Mouse (Mus musculus): Measurements from ENCODE around the gene Slc38a9.
"Not testable (repeated sequence)": the region's sequence is repeated elsewhere in the genome, so short reads cannot be mapped to it uniquely, and the experiment has no call there.

Gene Slc38a9

DNA sequence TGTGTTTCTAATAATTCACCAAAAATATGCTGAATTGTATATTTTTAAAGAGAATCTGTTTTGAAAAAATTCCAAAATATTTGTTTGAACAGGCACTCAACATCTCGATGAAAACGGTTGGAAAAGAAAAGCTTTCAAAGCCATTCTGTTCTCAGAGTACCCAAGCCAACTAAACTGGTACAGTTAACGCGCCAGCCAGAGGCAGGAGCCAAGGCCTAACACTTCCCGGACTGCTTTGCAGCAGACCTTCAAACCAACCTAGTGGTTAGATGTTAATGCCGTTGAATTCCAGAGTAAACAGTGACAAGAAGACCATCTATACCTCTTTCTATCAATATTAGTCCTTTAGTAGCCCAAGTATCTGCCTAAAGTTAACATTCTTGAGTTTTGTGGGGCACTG, 23.4 kb downstream of the Slc38a9 start:
- DNase-seq (ENCODE audit: low spot score in 2 of 2) = no peak

DNA sequence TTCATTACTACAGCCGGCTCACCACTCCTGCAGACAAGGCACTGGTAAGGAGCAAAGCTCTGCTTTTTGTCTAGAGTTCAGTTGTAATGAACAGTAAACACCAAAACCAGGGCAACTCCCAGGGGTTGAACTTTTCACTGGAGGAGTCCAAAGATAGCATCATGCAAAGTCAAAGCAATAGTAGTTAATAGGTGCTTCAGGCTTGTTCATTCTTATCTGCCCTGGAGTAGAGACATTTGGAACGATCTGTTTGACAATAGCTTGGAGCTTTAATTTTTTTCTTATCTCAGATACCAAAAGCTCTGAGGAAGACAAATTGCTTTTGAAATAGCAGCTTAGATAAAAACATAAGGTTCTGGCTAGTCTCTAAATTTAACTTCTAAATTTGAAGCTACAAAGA, 25.6 kb downstream of the Slc38a9 start:
- DNase-seq (ENCODE audit: low spot score in 2 of 2) = no peak

DNA sequence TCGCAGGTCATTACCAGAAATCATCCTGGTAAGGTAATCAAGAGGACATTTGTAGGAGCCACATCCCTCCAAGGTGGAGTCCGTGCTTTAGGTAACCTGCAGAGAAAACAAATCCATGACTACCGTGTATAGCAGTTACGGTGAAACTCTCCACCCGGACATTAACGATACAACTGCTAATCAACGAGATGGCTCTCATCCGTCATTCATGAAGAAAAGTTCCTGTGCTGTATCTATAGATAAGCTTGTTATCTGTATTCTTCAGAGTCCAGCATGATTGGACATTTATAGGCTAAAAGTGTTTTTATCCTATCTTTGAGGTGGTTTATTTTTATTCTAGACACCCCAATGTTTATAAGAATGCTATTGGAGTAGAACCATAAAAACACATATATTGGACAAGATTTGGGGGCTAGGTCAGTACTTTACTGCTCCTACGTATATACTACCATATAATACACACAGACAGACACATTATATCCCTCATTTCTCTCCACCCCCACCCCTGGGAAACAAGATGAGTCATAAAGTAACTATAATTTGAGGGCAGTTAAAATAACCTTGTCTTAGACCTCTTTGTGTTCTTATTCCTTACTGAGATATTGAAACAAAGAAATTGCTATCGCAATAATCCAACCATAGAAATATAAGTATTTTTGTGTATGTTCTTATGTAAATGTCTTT, 32.5 kb downstream of the Slc38a9 start:
- no peak for DNase-seq (ENCODE audit: low spot score in 2 of 2)

DNA sequence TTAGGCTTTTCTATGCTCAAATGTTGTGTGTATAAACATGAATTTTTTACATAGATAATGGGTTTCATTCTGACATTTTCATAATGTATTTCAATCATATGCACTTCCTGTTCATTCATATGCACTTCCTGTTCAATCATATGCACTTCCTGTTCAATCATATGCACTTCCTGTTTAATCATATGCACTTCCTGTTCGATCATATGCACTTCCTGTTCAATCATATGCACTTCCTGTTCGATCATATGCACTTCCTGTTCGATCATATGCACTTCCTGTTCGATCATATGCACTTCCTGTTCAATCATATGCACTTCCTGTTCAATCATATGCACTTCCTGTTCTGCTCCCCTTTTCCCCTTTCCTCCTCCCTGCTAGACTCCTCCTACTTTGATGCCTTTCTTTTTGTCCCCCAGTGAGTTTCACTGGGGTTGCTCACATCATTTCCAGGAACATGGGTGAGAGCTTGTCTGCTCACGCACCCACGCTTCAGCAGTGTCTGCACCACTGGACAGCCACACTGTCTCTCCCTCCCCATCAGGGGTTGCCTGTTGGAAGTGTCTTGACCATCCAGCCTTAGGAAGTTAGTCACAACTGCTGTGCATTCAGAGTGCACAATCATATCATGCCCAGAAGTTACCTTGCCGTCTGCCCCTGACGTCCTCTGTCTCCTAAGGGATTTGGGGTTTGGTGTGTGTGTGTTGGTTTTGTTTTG, 35.1 kb downstream of the Slc38a9 start:
- no peak for DNase-seq (ENCODE audit: low spot score in 2 of 2)

DNA sequence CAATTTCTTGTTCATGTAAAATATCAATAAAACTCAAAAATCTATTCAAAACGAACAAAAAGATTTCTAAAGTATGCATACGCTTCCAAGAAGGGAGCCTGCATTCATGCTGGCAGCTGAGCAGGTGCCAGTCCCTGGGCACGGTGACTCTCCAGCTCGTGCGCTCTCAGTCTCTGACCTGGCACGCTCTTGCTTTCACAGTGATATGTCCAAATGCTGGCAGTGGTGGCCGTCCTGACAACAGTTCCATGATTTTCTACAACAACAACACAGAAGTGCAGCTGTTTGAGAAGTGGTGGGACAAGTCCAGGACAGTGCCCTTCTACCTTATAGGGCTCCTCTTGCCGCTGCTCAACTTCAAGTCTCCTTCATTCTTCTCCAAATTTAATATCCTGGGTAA, 40.7 kb downstream of the Slc38a9 start:
- no peak for DNase-seq (ENCODE audit: low spot score in 2 of 2)

DNA sequence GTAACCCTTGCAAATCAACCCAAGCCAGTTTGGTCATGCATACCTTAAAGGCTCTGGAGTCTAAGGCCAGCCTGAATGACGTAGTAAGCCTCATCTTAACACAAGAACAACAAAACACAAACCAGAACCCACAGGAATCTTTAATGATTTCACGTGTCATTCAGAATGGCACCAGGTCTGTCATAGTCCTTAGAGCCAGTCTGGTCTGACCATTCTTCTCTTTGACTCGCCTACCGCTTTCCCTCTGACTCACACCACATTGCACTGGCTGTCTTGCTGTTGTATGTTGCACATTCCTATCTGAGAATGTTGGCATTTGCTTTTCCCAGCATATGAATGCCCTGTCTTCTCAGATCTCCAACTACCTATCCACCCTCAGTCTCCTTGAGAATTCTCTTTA, 45.8 kb downstream of the Slc38a9 start:
- DNase-seq (ENCODE audit: low spot score in 2 of 2) = no peak

DNA sequence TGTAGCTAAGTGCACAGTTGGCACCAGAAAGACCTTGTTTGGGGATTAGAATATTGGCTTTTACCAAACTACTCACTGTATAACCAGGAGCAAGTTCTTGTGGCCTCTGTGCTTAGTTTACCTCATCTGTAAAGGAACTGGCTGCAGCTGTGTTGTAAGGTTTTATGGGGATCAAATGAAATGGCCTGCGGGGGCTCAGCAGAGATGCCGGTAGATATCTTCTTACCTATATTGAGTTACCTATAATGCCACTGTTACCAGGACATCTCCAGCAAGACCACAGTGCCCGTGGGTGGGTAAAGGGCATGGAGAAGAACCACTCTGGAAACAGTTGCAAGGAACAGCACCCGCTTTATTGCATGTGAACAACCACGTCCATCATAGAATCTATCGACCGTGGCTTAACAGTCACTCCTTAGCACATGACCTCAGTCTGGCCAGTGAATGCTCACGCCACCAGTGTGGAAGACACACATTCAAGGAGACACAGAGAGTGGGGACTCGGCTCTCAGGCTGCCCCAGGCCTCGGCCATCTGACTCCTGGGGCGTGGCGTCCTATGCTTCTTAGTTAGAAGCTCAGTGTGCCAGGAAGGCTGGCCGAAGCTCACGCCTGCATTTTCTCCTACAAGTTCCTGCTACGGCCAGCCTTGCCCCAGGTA, 59.7 kb downstream of the Slc38a9 start:
- no peak for DNase-seq (ENCODE audit: low spot score in 2 of 2)

DNA sequence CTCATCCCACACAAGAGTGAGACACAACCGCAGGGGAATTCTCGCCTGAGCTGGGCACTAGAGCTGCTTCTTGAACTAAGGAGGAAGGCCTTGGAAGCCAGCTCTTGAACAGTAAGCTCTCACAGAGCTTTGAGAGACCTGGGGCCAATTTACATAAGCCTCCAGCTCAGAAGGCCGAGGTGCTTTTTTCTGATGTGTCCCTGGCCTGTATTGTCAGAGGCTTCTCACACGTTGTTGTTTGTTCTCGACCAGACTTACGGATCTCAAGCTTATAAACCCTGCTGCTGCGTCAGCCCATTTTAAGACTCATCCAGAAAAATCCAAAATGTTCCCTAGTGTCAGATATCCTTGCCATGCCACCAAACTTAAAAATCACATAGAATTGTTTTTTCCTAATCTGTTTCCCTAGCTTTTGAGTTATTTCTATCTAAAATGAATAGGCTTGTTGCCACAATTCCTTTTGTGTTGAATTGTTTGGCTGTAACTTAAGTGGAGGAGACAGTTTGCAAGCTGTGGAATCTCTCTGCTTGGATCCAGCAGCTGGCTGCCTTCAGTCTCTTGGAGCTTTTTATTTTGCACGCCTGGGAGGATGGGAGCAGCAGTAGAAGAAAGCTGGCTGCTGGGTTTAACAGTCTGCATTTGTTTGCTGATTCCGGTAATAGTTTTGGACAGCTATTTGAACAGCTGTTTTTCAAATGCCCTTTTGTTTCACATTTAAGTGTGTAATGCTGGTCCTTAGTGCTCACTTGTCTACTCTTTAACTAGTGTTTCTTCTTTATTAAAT, 61.6 kb downstream of the Slc38a9 start:
- DNase-seq (ENCODE audit: low spot score in 2 of 2) = peak; percentile 8 to 62

DNA sequence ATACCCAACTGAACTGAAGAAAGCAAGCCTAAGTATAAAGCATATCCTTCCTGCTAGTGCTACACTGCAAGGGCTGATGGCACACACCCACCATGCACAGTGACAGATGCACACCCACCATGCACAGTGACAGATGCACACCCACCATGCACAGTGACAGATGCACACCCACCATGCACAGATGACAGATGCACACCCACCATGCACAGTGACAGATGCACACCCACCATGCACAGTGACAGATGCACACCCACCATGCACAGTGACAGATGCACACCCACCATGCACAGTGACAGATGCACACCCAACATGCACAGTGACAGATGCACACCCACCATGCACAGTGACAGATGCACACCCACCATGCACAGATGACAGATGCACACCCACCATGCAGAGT, 63.7 kb downstream of the Slc38a9 start:
- not testable (repeated sequence) for DNase-seq (ENCODE audit: low spot score in 2 of 2)

DNA sequence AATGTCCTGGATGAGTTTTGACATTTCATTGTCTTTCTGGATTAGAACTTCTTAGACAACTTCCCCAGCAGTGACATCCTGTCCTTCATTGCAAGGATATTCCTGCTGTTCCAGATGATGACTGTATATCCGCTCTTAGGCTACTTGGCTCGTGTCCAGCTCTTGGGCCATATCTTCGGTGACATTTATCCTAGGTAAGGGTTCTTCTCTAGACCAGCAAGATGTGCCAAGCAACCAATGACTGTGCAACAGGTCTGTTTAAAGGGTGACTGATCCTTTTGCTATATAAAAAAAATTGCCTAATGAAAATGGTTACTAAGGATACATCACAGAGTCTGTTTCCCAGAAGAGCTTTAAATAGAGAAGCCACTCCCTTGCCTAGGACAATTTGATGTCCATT, 65.5 kb downstream of the Slc38a9 start:
- DNase-seq (ENCODE audit: low spot score in 2 of 2) = no peak

DNA sequence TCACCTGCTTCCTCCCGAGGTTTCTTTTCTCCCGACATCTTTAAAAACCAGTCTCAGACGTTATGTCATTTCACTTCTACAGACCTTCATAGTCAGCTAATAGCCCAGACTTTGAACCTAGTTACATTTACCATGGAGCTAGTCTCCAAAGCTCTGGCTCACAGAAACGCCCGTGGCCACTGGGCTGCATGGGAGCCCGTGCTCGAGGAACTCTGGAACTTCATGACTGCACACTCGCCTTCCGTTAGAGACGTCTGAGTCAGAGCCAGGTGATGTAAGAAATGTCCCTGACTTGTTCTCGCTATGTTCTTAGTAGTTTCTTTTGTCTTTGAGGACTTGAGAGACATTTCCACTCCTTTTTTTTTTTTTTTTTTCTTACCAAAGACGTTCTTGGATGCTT, 72.8 kb downstream of the Slc38a9 start:
- no peak for DNase-seq (ENCODE audit: low spot score in 2 of 2)

DNA sequence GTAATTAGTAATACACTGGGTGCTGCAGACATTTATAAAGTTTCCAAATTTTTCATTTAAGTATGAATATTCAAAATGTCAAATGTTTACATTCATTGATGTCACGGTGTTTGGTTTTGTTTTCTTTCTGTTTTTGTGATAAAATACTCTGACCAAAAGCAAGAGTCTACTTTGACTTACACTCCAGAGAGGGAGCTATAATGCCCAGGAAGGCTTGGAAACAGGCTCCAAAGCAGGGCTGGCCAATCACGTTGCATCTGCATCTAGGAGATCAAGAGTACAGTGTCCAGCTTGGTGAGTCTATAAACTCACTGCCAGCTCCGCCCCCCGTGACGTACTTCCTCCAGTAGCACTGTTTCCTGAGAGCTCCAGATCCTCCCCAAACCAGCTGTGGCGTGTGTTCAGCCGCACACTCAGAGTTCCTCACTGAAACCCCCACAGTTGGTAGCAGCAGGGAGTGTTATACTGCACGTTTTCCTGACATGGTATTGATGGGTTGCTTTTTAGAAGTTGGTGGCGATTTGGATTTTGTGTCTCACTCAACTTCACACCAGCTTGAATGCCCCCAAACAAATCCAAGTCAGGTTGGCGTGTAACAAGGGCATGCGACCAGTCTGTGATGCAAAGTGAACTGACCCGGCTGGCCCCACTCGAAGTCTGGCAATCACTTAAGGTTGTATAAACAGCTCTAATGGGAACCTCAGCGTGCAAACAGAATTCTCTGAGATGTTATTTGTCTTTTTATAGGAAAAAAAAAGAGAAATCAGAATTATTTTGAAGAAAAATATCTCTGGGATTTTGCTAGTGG, 74.6 kb downstream of the Slc38a9 start:
- DNase-seq (ENCODE audit: low spot score in 2 of 2) = no peak

DNA sequence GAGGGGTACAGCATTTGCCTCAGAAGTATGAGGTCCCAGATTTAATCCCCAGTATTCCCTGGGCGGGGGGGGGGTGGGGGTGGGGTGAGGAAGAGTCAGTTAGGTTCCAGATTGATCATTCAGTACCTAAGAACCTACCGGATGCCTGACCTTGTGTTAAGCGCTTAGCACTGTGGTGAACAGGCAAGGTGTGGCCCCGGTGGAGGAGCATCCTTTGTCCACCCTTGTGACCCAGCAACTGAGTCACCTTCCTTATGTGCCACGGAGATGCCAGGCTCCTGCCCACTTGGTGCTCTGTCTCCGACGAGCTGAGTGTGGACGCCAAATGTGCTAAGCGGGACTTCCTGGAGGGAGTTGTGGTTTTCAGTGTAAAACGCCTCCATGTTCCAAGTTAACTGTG, 75.9 kb downstream of the Slc38a9 start:
- DNase-seq (ENCODE audit: low spot score in 2 of 2) = no peak

DNA sequence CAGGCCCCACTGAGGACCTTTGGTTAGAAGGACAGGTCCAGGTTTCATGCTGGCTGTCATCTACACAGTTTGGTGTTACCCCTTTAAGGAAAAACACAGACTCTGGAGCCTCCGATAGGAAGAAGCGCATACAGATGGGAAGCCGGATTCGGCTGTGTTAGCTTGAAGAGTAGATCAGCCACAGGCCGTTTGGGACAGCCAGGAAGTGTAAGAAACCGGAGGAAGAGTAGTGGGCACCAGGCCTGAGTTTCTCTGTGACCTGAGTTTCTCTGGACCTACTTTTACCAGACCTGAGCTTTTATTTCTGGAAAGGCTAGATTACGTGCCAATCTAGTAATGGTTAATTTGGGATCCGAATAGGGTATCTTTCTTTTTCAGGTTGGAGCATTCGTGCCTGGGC, 76.6 kb downstream of the Slc38a9 start:
- no peak for DNase-seq (ENCODE audit: low spot score in 2 of 2)

DNA sequence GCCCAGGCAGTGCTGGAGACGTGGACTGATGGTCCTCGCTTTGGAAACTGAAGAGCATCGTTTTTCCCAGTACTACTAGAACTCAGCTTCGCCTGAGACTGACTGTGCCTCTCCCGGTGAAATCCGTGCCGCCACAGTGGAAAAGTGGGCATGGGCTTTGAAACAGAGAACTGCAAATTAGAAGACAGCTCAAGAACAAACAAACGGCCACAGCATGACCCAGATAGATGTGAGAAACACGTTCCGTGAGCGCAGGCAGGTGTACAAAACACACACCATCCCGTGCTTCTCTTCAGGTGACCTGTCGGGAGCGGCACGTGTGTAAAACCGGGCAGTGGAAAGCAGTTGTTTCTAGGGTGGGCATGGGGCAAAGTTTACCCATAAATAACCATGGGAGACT, 77.5 kb downstream of the Slc38a9 start:
- DNase-seq (ENCODE audit: low spot score in 2 of 2) = no peak

DNA sequence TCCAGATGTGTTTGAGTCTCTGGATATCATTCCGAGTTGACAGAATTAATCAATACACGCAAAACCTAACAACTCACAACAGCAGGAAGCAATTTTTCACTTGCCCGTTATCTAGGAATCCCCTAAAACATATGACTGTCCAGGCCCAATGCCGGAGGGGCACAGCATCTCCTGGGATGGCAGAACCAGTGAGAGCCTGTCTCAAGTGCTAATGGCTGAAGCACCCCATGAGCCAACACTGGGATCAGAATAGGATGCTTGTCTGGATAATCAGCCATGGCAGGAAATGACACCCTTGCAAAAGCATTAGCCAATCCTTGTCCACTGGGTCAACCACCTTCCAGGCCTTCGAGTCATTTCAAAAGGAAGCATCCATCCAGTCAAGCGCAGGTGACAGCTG, 79.5 kb downstream of the Slc38a9 start:
- DNase-seq (ENCODE audit: low spot score in 2 of 2) = no peak

DNA sequence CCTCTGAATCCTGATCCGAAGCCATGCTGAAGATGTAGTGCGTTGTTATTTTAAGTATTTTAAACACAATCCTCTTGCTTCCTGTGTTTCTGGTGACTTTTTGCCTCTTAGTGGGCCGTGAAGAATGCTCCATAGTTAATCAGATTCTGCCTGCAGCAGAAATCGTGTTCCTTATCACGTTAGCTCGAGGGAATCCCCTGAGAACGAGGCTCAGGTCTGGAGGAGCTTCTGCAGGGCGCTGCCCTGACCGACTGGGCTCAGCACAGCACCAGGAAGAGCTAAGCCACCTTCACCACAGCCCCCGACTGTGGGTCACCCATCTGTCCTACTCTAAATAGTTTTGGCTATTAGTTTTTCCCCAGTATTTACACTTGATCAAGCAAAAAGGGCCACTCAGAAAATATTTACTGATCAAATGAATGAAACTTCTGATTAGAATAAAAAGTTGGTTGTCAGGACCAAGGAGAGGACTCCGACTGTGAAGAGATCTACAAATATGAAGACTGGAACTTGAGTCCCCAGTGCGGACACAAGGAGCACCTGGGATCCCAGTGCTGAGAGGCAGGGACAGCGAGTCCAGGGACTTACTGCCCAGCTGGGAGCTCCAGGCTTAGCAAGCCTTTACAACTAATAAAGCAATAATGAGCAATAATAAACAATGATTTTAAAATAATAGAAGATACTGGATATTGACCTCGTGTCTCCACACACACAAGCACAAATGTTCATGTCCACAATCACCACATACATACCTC, 81.7 kb downstream of the Slc38a9 start:
- DNase-seq (ENCODE audit: low spot score in 2 of 2) = no peak

DNA sequence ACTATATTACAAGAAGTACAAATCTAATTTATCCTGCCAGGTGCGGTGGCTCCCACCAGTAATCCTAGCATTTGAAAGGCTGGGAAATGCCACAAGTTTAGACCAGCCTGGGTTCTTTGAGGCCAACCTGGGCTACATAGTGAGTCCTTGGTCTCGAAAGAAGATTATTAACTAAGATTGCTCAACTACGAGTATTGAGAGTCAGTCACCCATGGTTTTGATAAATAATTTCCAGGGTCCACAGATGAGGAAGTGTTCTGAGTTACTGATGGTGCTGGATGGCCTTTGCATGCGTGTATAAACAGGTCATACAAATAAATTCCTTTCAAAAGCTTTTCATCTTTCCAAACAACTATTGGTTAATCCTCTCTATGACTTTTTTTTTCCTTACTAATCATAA, 83.1 kb downstream of the Slc38a9 start:
- no peak for DNase-seq (ENCODE audit: low spot score in 2 of 2)

DNA sequence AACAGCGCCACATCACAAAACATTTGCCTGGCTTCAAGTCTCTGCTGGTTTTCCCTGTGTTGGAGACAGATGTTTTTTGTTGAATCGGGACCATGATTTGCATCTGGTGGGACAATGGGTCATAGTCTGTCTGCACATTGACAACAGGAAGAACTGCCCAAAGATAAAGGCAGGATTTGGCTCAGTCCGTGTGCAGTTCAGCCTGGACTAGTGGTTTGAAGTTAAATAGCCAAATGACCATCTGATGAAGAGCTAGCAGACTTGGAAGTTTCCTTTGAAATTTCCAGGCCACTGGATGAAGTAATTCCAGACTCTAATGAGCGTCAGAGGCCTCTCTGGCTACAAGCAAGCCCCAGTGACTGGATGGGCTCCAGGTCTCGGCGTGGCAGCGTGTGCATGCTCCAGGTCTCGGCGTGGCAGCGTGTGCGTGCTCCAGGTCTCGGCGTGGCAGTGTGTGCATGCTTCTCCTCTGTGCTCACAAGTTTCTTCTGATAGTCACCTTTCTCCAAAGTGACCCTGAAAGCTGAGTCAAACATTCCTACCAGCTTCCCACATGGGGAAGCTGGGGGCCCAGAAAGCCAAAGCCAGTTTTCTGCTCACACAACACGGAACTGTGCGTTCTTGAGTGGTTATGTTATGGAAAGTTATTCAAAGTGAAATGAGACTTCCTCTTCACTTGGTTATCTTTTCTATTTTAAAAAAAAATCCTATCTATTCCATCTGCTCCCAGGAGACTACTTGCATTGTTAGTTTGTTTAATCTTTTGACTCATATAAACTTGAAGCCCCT, 83.7 kb downstream of the Slc38a9 start:
- DNase-seq (ENCODE audit: low spot score in 2 of 2) = no peak
